Mouse (Mus musculus) testis, adult 2 months (tissue): Measurements from ENCODE around the gene Gm20388. TPM values are rescaled to one million over a fixed set of nuclear protein-coding genes. Genes with fewer than 3 reads are reported as not detected.

ENCODE experiments used
- H3K27ac ChIP-seq: fragments of 200-500 bp; 2 replicates; pipeline ENCODE4 v1.5.1; 2012; ENCODE audit warnings: low read depth, low read length; ENCODE audit not compliant: control insufficient read depth, insufficient read depth
- H3K27me3 ChIP-seq: fragments of 200-500 bp; 2 replicates; pipeline ENCODE4 v1.6.1; 2012; ENCODE audit warnings: mild to moderate bottlenecking, low read length, moderate library complexity; ENCODE audit not compliant: control insufficient read depth, insufficient read depth
- H3K36me3 ChIP-seq: fragments of 200-500 bp; 2 replicates; pipeline ENCODE4 v1.6.1; 2012; ENCODE audit warnings: mild to moderate bottlenecking, low read length; ENCODE audit not compliant: control insufficient read depth, insufficient read depth
- H3K4me1 ChIP-seq: fragments of 200-500 bp; 2 replicates; pipeline ENCODE4 v1.6.1; 2012; ENCODE audit warnings: low read length; ENCODE audit not compliant: control insufficient read depth, insufficient read depth
- H3K4me3 ChIP-seq: fragments of 200-500 bp; 2 replicates; pipeline ENCODE4 v1.5.1; 2012; ENCODE audit warnings: low read depth, mild to moderate bottlenecking, low read length, moderate library complexity, mixed read lengths; ENCODE audit not compliant: control insufficient read depth
- CTCF ChIP-seq: fragments of 200-500 bp; IDR thresholded peaks from 2 replicates; pipeline ENCODE4 v1.5.1; 2012; ENCODE audit warnings: low read depth, mild to moderate bottlenecking, inconsistent platforms, low read length, moderate library complexity; ENCODE audit not compliant: control insufficient read depth, insufficient read depth, insufficient replicate concordance
- POLR2A ChIP-seq: fragments of 200-500 bp; IDR thresholded peaks from 2 replicates; pipeline ENCODE4 v1.6.1; 2012; ENCODE audit warnings: low read depth, mild to moderate bottlenecking, inconsistent platforms, low read length, moderate library complexity; ENCODE audit not compliant: control insufficient read depth
- polyA plus RNA-seq: library from polyadenylated mRNA; depleted of rRNA; stranded (reverse); fragments of >200 nt; gene quantifications from 2 replicates; pipeline ENCODE4 v1.2.3, GENCODE M21; 2012

The Gm20388 gene
- polyA plus RNA-seq, 1 experiment, result 5.6 TPM

DNA sequence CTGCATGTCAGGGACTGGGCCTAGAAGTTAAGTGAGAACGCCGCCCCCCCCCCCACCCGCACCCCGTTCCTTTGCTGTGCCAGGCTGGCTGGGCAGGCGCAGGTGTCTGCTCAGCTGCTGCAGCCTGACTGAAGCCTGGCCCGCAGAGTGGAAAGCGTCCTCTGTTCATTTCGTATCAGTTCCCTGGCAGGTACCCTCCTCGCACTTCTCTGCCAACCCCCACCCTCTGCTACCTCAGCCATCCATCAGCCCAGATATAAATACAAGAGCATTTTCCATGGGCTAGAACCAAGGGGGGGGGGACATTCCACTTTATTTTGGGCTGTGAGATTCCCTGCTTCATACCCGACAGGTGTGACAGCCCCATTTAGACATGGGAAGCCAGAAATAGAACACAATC, 2541.5 kb downstream of the Gm20388 start:
- TF ChIP-seq CTCF (no peak), POLR2A (no peak)
- Histone ChIP-seq H3K36me3 (no peaks in the 10 kb centered on the region), H3K27ac (no peak overlapping the region), H3K4me1 (no peaks in the 10 kb centered on the region; the same call in 1 of the 2 replicates), H3K4me3 (no peak overlapping the region), H3K27me3 (no peaks in the 10 kb centered on the region)

- H3K4me3 ChIP-seq, result no peak overlapping the region
- TF ChIP-seq POLR2A (no peak), CTCF (no peak)
- H3K27ac ChIP-seq, result no peak overlapping the region
- peaks cover under 1% of the 10 kb centered on the region; the same call in 1 of the 2 replicates for H3K4me1 ChIP-seq
- H3K27me3 ChIP-seq, result no peaks in the 10 kb centered on the region
- no peaks in the 10 kb centered on the region for H3K36me3 ChIP-seq
Observed at GRCm38 (mm10) chr8:122454409-122454808, 2543.8 kb downstream of the Gm20388 start.

DNA sequence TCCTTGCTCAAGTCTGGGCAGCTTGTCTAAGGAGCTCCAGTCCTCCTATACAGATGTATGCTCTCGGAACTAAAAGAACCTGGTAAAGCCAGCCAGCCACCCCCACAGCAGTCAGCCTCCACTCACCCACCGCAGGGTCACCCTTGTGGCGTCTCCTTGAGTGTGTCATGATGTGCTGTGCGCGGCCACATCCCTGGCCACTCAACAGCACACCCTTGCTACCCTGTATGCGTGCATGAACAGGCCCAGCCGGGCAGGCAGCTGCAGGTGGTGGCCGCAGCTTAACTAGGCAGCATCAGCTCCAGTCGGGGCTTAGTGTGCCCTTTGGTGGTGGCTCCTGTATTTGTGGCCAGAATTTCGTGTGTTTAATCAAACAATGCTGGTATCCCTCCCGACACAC, 2546.5 kb downstream of the Gm20388 start:
- Histone ChIP-seq H3K27me3 (no peaks in the 10 kb centered on the region), H3K36me3 (no peaks in the 10 kb centered on the region), H3K4me1 (peaks cover 17% of the 10 kb centered on the region), H3K27ac (no peak overlapping the region), H3K4me3 (no peak overlapping the region)
- no peak for TF ChIP-seq POLR2A
- no peak for TF ChIP-seq CTCF

- H3K4me3 ChIP-seq, result no peak overlapping the region
- H3K36me3 ChIP-seq, result no peaks in the 10 kb centered on the region
- H3K27ac ChIP-seq, result no peak overlapping the region
- TF ChIP-seq POLR2A (no peak), CTCF (0 out of 2 replicates have a peak, but pooled peaks have one; percentile 21)
- no peaks in the 10 kb centered on the region for H3K27me3 ChIP-seq
- peaks cover 17% of the 10 kb centered on the region for H3K4me1 ChIP-seq
Observed at GRCm38 (mm10) chr8:122459218-122459900, 2548.7 kb downstream of the Gm20388 start.

DNA sequence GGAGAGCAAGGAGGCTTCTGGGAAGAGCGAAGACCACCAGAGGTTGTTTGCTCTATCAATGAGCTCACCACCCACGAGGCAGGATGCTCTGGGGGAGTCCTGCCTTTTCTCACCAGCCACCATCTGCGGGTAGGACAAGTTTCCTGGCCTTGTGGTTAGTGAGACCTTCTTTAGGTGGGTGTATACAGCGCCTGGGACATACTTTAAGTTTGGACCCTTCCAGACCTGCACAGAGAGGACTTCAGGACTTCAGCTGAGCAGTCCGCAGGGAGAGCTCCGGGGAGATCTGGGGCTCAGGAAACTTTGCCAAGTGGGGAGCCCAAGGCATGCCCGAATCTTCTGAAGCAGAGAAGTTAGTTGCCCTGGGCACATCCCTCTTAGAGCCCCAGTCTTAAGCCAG, 2549.3 kb downstream of the Gm20388 start:
- Histone ChIP-seq H3K36me3 (no peaks in the 10 kb centered on the region), H3K27me3 (no peaks in the 10 kb centered on the region), H3K4me3 (peak overlapping the region; percentile 36), H3K4me1 (peaks cover 17% of the 10 kb centered on the region), H3K27ac (no peak overlapping the region)
- TF ChIP-seq POLR2A (no peak), CTCF (no peak)

GRCm38 (mm10) chr8:122460524-122461472, 2550.2 kb downstream of the Gm20388 start, which contains the start of gene Snai3:
Gene Snai3 (minus strand): TSS chr8:122460733.
- no peak for TF ChIP-seq POLR2A
- TF ChIP-seq CTCF, result no peak
- H3K4me3 ChIP-seq, result peak within 1 kb of the TSS; percentile 36
- no peaks in the 10 kb centered on the region for H3K27me3 ChIP-seq
- no peaks in the 10 kb centered on the region for H3K36me3 ChIP-seq
- no peak within 1 kb of the TSS for H3K27ac ChIP-seq
- peaks cover 17% of the 10 kb centered on the region for H3K4me1 ChIP-seq
